Mouse (Mus musculus) thymus, adult 2 months (tissue): ENCODE measurements around the gene Sntg2. TPM values are rescaled to one million over a fixed set of nuclear protein-coding genes. Genes with fewer than 3 reads are reported as not detected.

ENCODE experiments used
- DNase-seq: peaks from one replicate; pipeline ENCODE4 v3.0.0; 2021
- H3K27ac ChIP-seq: fragments of 200-500 bp; 2 replicates; pipeline ENCODE4 v1.5.1; 2012; ENCODE audit warnings: low read length, control low read depth; ENCODE audit not compliant: control insufficient read depth, insufficient read depth
- H3K27me3 ChIP-seq: fragments of 200-500 bp; 2 replicates; pipeline ENCODE4 v1.6.1; 2012; ENCODE audit warnings: mild to moderate bottlenecking, low read length, moderate library complexity, mixed read lengths; ENCODE audit not compliant: control insufficient read depth, insufficient read depth
- H3K36me3 ChIP-seq: fragments of 200-500 bp; 2 replicates; pipeline ENCODE4 v1.6.1; 2012; ENCODE audit warnings: mild to moderate bottlenecking, low read length, moderate library complexity; ENCODE audit not compliant: control insufficient read depth, insufficient read depth
- H3K4me1 ChIP-seq: fragments of 200-500 bp; replicated peaks from 2 replicates; pipeline ENCODE4 v1.6.1; 2012; ENCODE audit warnings: low read length; ENCODE audit not compliant: control insufficient read depth, insufficient read depth
- H3K4me3 ChIP-seq: fragments of 200-500 bp; 2 replicates; pipeline ENCODE4 v1.5.1; 2012; ENCODE audit warnings: mild to moderate bottlenecking, low read length, control low read depth, moderate library complexity; ENCODE audit not compliant: control insufficient read depth, insufficient read depth
- CTCF ChIP-seq: fragments of 200-500 bp; IDR thresholded peaks from 2 replicates; pipeline ENCODE4 v1.5.1; 2012; ENCODE audit warnings: mild to moderate bottlenecking, control low read depth, low read length, moderate library complexity, borderline replicate concordance; ENCODE audit not compliant: control insufficient read depth, poor library complexity, insufficient read depth; ENCODE audit errors: extremely low read depth
- POLR2A ChIP-seq: fragments of 200-500 bp; IDR thresholded peaks from 2 replicates; pipeline ENCODE4 v1.6.1; 2012; ENCODE audit warnings: mild to moderate bottlenecking, low read length, control low read depth, moderate library complexity; ENCODE audit not compliant: control insufficient read depth, poor library complexity, insufficient read depth; ENCODE audit errors: extremely low read depth
- WGBS: fragments of 180-500 bp; shearing (Covaris S2); methylation state at CpG from one replicate; pipeline ENCODE4 v1.1.7; 2018; 5-methylcytosine and 5-hydroxymethylcytosine counted together
- polyA plus RNA-seq: library from polyadenylated mRNA; depleted of rRNA; stranded (reverse); fragments of >200 nt; gene quantifications from 2 replicates; pipeline ENCODE4 v1.2.3, GENCODE M21; 2012

Sntg2 gene
- polyA plus RNA-seq, 1 experiment = 0.22 TPM

DNA sequence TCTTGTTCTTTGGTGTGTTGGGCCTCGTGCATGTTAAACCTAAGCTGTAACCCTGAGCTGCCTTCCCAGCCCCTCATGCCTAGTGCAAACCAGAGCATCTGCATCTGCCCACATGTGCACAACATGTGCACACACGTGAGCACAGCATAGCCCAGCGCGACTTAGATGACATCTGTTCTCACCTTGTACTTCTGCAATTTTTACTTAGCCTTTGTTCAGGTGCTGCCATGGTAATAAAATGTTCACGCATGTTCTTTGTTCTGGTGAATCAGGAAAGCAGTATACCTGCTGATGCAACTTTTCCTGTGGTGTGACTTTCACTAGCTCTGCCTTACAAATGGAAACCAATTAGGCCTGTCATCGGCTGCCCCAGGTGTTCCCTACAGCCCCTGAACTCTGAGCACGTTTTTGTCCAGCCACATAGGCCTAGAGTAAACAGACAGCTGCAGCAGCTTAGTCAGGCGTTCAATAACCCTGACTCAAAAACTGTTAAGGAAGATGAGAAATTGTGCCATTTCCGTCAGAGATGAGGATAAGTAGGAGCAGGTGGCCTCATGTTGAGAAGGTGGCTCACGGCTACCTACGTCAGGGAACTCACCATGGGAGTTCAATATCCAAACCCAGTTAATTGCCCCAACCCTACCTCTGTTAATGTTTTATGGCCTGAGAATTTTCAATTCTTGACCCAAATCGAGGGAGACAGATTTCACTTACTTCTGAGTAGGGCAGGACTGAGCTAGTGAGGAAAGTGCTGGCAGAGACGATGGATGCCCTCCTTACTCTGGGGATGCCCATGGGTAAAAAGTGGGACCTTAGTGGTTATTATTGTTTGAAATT is 80.2 kb downstream of the Sntg2 start:
- no peak for TF ChIP-seq POLR2A
- no peak for TF ChIP-seq CTCF
- H3K27me3 ChIP-seq = no peaks in the 10 kb centered on the region
- DNase-seq = no peak
- H3K4me1 ChIP-seq = no peaks in the 10 kb centered on the region
- H3K4me3 ChIP-seq = no peak overlapping the region
- no peaks in the 10 kb centered on the region for H3K36me3 ChIP-seq
- no peak overlapping the region for H3K27ac ChIP-seq
- 93% methylated on average over 13 of the region's 13 CpGs for WGBS

DNA sequence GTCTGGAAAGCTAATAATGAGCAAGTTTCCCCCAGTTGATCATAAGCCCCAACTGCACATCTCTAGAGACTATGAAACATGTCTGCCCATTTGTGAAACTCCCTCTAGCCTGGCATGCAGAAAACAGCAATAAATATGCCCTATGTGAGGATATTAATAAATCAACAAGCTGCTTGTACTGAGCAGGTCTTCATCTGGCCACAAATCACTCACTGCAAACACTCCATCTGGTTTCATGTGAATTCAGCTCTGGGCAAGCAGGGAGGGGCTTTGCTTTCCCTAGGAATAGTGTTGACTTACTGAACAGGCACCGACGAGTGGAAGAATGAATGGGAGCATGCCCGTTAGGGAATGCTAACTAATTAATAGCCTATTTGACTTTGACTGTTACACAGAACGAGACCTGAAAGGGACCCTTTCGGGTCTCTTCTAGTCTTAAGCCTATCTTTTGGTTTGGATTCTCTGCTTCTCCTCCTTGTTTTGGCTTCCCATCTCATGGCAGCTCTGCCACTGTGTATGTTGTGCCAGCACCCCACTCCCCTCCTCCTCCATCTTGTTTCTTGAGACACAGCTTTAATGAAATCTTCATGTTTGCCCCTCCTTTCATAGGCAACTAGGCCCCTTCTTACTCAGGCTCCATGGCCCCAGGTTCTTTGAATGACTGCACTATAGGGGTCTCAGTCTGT is 86.1 kb downstream of the Sntg2 start:
- 96% methylated on average over 5 of the region's 5 CpGs for WGBS
- no peak for TF ChIP-seq CTCF
- TF ChIP-seq POLR2A = no peak
- no peaks in the 10 kb centered on the region for H3K36me3 ChIP-seq
- no peaks in the 10 kb centered on the region for H3K27me3 ChIP-seq
- H3K27ac ChIP-seq = no peak overlapping the region
- no peak overlapping the region for H3K4me3 ChIP-seq
- no peak for DNase-seq
- H3K4me1 ChIP-seq = no peaks in the 10 kb centered on the region

DNA sequence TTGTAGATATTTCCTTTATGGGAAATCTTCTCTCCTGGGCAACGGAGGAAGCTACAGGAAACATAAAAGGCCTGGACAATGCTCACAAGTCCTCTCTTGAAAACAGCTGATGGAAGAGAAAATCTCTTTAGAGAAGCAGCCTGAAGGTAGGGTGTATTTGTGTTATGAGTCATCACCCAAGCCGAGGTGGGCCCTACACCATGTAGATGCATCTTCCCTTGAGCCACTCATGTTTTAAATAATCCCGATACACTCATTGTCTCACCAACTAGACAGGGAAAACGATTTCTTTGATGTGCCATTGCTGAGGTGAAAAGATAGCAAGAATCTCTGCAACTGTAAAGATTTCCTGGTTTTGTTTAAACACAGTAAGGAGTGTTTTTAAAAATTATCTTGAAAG is 89.4 kb downstream of the Sntg2 start:
- no peak overlapping the region for H3K4me3 ChIP-seq
- H3K27me3 ChIP-seq = no peaks in the 10 kb centered on the region
- no peaks in the 10 kb centered on the region for H3K36me3 ChIP-seq
- TF ChIP-seq CTCF = no peak
- no peak for TF ChIP-seq POLR2A
- WGBS = 87% methylated on average over 4 of the region's 4 CpGs
- H3K27ac ChIP-seq = no peak overlapping the region
- no peaks in the 10 kb centered on the region for H3K4me1 ChIP-seq
- no peak for DNase-seq

GRCm38 (mm10) chr12:30272242-30272985 is 100.8 kb downstream of the Sntg2 start:
- DNase-seq = no peak
- H3K4me1 ChIP-seq = no peaks in the 10 kb centered on the region
- no peak overlapping the region for H3K27ac ChIP-seq
- 92% methylated on average over 8 of the region's 8 CpGs for WGBS
- H3K36me3 ChIP-seq = no peaks in the 10 kb centered on the region
- H3K4me3 ChIP-seq = no peak overlapping the region
- no peaks in the 10 kb centered on the region for H3K27me3 ChIP-seq
- TF ChIP-seq POLR2A (no peak), CTCF (no peak)

- Histone ChIP-seq H3K27ac (no peak overlapping the region), H3K4me1 (no peaks in the 10 kb centered on the region), H3K4me3 (no peak overlapping the region), H3K36me3 (no peaks in the 10 kb centered on the region), H3K27me3 (no peaks in the 10 kb centered on the region)
- TF ChIP-seq POLR2A (no peak), CTCF (no peak)
- DNase-seq = no peak
- 87% methylated on average over 5 of the region's 5 CpGs for whole genome bisulfite sequencing
Measured at GRCm38 (mm10) chr12:30264206-30264605, 109.0 kb downstream of the Sntg2 start.

- Histone ChIP-seq H3K27ac (no peak overlapping the region), H3K36me3 (no peaks in the 10 kb centered on the region), H3K4me1 (no peaks in the 10 kb centered on the region), H3K27me3 (no peaks in the 10 kb centered on the region), H3K4me3 (no peak overlapping the region)
- TF ChIP-seq POLR2A = no peak
- TF ChIP-seq CTCF = no peak
- no peak for DNase-seq
- WGBS = 19% methylated on average over 2 of the region's 2 CpGs
Measured at GRCm38 (mm10) chr12:30261187-30261586, 112.0 kb downstream of the Sntg2 start.

DNA sequence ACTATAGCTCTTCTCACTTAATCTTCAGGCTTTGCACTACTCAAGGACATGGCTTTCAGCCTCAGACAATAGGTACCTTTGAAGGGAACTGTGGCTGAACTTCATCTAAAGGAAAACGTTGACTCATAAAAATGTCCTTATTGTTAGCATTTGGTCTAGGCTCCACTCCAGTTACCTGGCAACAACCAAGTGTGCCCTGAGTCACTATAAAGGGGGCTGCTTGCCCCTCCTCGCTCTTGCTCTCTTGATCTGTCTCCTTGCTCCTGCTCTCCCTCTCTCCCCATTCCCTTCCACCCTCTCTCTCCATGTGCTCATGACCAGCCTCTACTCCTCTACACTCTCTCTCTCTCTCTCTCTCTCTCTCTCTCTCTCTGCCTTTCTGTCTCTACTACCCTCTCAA is 114.5 kb downstream of the Sntg2 start:
- Histone ChIP-seq H3K36me3 (no peaks in the 10 kb centered on the region), H3K27ac (no peak overlapping the region), H3K4me1 (no peaks in the 10 kb centered on the region), H3K27me3 (no peaks in the 10 kb centered on the region), H3K4me3 (no peak overlapping the region)
- 60% methylated on average over 2 of the region's 2 CpGs for WGBS
- DNase-seq = no peak
- no peak for TF ChIP-seq CTCF
- no peak for TF ChIP-seq POLR2A
